Mouse (Mus musculus) heart, embryonic 11.5 days (tissue): Measurements from ENCODE around the gene Acot4. TPM values are rescaled to one million over a fixed set of nuclear protein-coding genes. Genes with fewer than 3 reads are reported as not detected.
A peak's percentile ranks its signal among the peaks of the same experiment; 100 is the strongest.
"Not testable (repeated sequence)": the region's sequence is repeated elsewhere in the genome, so short reads cannot be mapped to it uniquely, and the experiment has no call there.

Experiments
- ATAC-seq: fragments of 200-750 bp; cut with Nextera tagmentation; replicated peaks from 2 replicates; pipeline ENCODE4 v1.8.0; 2017; ENCODE audit warnings: moderate library complexity; ENCODE audit not compliant: insufficient number of reproducible peaks, low FRiP score, low TSS enrichment
- H3K27ac ChIP-seq: fragments of 300-500 bp; sonication (generic); 2 replicates; pipeline ENCODE4 v1.5.1; 2014; ENCODE audit warnings: mild to moderate bottlenecking, low read depth, low read length
- H3K27me3 ChIP-seq: fragments of 300-500 bp; sonication (generic); 2 replicates; pipeline ENCODE4 v1.6.1; 2014; ENCODE audit warnings: mild to moderate bottlenecking, low read length, mixed read lengths; ENCODE audit not compliant: control insufficient read depth, insufficient read depth
- H3K36me3 ChIP-seq: fragments of 300-500 bp; sonication (generic); 2 replicates; pipeline ENCODE4 v1.6.1; 2014; ENCODE audit warnings: mild to moderate bottlenecking, low read length, moderate library complexity, mixed read lengths; ENCODE audit not compliant: control insufficient read depth, insufficient read depth
- H3K4me1 ChIP-seq: fragments of 300-500 bp; sonication (generic); 2 replicates; pipeline ENCODE4 v1.6.1; 2014; ENCODE audit warnings: low read length; ENCODE audit not compliant: control insufficient read depth, insufficient read depth
- H3K4me2 ChIP-seq: fragments of 300-500 bp; sonication (generic); 2 replicates; pipeline ENCODE4 v1.6.1; 2014; ENCODE audit warnings: mild to moderate bottlenecking, moderate library complexity
- H3K4me3 ChIP-seq: fragments of 300-500 bp; sonication (generic); 2 replicates; pipeline ENCODE4 v1.5.1; 2014; ENCODE audit warnings: low read depth, low read length
- H3K9ac ChIP-seq: fragments of 300-500 bp; sonication (generic); 2 replicates; pipeline ENCODE4 v1.6.1; 2014; ENCODE audit warnings: mild to moderate bottlenecking, low read depth, low read length, moderate library complexity
- H3K9me3 ChIP-seq: fragments of 300-500 bp; sonication (generic); replicated peaks from 2 replicates; pipeline ENCODE4 v1.6.1; 2016; ENCODE audit warnings: low read length; ENCODE audit not compliant: control insufficient read depth
- WGBS: fragments of 180-500 bp; shearing (Covaris S2); extraction: QIAGEN DNeasy Blood & Tissue Kit; methylation state at CpG from one replicate; pipeline ENCODE4 v1.1.7; 2014; ENCODE audit not compliant: insufficient replicate concordance; 5-methylcytosine and 5-hydroxymethylcytosine counted together
- polyA plus RNA-seq: library from polyadenylated mRNA; unstranded; fragments of >200 nt; fragmentation: Nextera tagmentation; extraction: Ambion mirVana; gene quantifications from 2 replicates; pipeline ENCODE4 v1.2.1, GENCODE M21; 2014

Acot4 gene
- polyA plus RNA-seq, 1 experiment from 2014 or later, result 0.43 TPM

DNA sequence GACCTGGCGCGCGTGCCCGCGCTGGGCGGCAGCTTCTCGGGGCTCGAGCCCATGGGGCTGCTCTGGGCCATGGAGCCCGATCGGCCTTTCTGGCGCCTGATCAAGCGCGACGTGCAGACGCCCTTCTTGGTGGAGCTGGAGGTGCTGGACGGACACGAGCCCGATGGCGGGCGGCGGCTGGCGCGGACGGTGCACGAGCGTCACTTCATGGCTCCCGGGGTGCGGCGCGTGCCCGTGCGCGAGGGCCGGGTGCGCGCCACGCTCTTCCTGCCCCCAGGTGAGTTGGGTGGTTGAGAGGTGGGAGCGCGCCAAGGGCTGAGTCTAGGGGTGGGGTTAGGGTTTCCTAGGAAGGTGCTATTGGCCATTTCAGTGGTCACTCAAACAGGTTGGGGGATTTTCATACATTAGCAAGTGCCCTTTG lies 522 bp downstream of the Acot4 start, which contains the start of gene Gm49366:
Gene Gm49366 (plus strand): TSS at position 245 of the 421 bp plus-strand sequence.
- not testable (repeated sequence) for H3K27ac ChIP-seq, ATAC-seq, H3K27me3 ChIP-seq, H3K36me3 ChIP-seq, H3K4me1 ChIP-seq, H3K9me3 ChIP-seq
- 5% methylated on average over 39 of the region's 39 CpGs for WGBS
- H3K4me2 ChIP-seq, result peak within 1 kb of the TSS; percentile 73
- H3K4me3 ChIP-seq, result peak within 1 kb of the TSS; percentile 43
- peak within 1 kb of the TSS; percentile 62; the same call in 1 of the 2 replicates for H3K9ac ChIP-seq

DNA sequence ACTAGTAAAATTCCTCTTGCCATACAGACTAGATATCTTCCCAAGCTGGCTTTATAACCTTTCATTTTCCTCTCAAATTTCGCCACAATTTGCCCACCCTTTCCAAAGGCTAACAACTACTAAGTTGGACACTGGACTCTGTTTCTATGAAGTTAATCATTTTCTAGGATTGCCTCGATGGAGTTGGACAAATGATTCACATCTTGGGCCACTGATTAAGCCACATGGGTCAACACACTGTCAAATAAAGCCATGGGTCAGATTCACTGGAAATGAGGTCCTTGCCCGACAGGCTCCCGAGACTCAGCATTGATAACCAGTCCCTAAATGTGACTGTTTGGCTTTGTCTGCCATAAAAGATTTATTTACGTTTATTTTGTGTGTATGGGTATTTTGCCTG lies 4.1 kb downstream of the Acot4 start:
- Histone ChIP-seq H3K9me3 (no peaks in the 10 kb centered on the region), H3K9ac (no peak overlapping the region), H3K4me2 (no peak overlapping the region), H3K4me1 (no peaks in the 10 kb centered on the region), H3K27me3 (no peaks in the 10 kb centered on the region), H3K36me3 (no peaks in the 10 kb centered on the region), H3K27ac (no peak overlapping the region), H3K4me3 (no peak overlapping the region)
- no peak for ATAC-seq
- 82% methylated on average over 5 of the region's 5 CpGs for WGBS

DNA sequence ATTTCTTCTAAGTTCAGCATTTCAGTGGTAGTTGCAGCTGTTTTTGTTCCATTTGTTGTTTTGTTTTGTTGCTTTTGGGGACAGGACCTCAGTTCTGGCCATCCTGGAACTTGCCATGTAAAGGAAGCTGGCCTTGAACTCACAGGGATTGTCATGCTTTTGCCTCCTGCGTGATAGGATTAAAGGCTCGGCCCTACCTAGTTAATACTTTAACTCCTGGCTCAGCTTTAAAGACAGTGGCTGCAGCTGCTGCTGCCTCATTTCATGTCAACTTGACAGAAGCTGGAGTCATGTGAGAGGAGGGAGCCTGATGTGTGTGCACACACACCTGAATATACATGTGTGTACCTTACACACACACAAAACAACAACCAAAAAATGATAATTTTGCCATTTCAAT lies 5.9 kb downstream of the Acot4 start:
- Histone ChIP-seq H3K9ac (no peak overlapping the region), H3K4me3 (no peak overlapping the region), H3K27ac (no peak overlapping the region), H3K9me3 (0 out of 2 replicates have a peak, but pooled peaks cover 2% of the 10 kb centered on the region), H3K27me3 (no peaks in the 10 kb centered on the region), H3K36me3 (no peaks in the 10 kb centered on the region), H3K4me1 (no peaks in the 10 kb centered on the region), H3K4me2 (no peak overlapping the region)
- 74% methylated on average over 2 of the region's 2 CpGs for WGBS
- no peak for ATAC-seq

DNA sequence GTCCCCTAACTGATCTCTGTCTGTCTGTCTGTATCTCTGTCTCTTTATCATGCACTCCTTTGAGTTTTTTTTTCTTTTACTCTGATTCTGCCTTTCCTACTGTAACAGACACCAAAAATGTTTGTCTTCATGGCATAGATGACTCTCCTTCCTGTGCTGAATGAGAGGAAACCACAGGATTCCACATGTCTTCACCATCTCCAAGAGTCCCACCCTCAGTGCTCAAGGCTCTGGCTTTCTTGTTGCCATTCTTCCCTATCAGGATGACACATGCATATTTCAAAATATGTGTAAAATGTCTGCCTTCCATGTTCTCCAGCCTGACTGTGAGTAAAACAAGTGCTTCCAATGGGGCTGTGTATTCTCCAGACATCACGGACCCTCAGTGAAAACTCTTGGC lies 8.7 kb downstream of the Acot4 start:
- no peak for ATAC-seq
- Histone ChIP-seq H3K4me3 (no peak overlapping the region), H3K9ac (no peak overlapping the region), H3K36me3 (no peaks in the 10 kb centered on the region), H3K4me2 (no peak overlapping the region), H3K27ac (no peak overlapping the region), H3K4me1 (no peaks in the 10 kb centered on the region), H3K27me3 (peaks cover under 1% of the 10 kb centered on the region), H3K9me3 (0 out of 2 replicates have a peak, but pooled peaks cover 2% of the 10 kb centered on the region)
- WGBS, result 85% methylated on average over 1 of the region's 1 CpGs

DNA sequence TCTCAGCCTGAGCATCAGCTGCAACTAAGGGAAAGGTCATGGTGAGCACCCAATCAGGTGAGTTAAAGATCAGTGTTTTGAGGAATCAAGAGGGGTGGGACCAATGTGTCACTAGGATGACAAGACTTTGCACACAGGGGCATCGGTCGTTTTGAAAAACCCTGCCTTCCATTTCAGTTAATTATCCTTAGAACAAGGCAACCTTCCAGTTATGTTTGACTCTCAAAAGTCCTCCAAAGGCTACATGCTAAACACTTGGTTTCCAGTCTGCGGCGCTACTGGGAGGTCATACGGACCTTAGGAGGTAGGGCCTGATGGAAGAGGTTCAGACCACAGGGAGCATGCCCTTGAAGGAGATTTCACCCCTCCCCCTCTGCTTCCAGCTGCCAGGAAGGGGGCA lies 12.6 kb downstream of the Acot4 start:
- H3K4me3 ChIP-seq, H3K36me3 ChIP-seq, H3K4me2 ChIP-seq, H3K4me1 ChIP-seq, H3K9ac ChIP-seq, H3K9me3 ChIP-seq, ATAC-seq, H3K27ac ChIP-seq: not testable (repeated sequence)
- peaks cover 19% of the 10 kb centered on the region for H3K27me3 ChIP-seq
- WGBS, result 76% methylated on average over 5 of the region's 5 CpGs

DNA sequence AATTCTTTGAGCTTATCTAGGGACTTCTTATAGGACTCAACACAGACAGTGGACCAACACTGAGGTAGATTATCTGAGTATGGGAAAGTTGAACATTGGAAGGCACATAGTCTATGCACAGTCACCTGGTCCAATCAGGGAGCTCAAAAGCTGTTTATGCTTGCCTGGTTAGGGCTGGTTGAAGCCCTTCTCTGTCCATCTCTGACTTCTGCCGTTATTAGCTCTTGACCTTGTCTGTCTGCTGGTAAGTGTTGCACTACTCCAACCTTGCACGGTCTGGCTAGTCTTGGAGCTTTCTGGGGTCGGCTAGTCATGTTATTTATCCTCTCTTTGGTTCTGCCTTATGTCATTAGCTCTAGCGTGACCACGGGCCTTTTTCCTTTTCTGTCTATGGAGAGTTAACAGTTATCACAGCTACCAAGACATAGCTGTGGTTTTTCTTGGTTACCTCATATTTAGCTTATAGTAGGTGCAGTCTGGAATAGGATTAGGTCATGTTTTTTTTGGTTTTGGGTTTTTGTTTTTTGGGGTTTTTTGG lies 13.8 kb downstream of the Acot4 start, which contains the start of gene Acot3:
Gene Acot3 (plus strand): TSS at position 208 of the 538 bp plus-strand sequence.
- WGBS, result 70% methylated on average over 5 of the region's 5 CpGs

DNA sequence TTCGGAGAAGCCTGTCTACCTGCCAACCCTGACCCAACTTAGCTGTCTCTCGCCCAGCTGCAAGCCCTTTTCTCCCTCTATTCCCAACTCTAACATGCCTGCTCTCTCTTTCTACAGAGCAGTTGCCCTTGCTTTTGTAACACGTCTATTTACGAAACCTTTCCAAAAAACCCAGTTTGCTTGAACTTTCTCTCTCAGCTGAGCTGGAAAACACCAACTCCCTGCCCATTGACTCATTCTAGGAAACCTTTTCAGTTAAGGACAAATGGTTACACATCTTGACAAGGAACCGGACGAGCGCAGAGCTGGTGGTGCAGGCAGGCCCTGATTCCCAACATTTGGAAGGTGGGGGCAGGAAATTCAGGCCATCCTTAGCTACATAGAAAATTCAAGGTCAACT lies 14.4 kb downstream of the Acot4 start:
- Histone ChIP-seq H3K36me3 (no peaks in the 10 kb centered on the region), H3K4me3 (no peak overlapping the region; the same call in 1 of the 2 replicates), H3K27ac (no peak overlapping the region), H3K27me3 (peaks cover 19% of the 10 kb centered on the region), H3K4me1 (peaks cover 5% of the 10 kb centered on the region), H3K4me2 (peak overlapping the region; percentile 91; the same call in 1 of the 2 replicates), H3K9ac (no peak overlapping the region), H3K9me3 (0 out of 2 replicates have a peak, but pooled peaks cover 2% of the 10 kb centered on the region)
- 71% methylated on average over 7 of the region's 7 CpGs for WGBS
- ATAC-seq, result no peak

More for the DNA sequence above, 13.8 kb downstream of the Acot4 start, which contains the start of gene Acot3:
- H3K27ac ChIP-seq, result no peak within 1 kb of the TSS
- peaks cover 5% of the 10 kb centered on the region for H3K4me1 ChIP-seq
- ATAC-seq, result no peak
- H3K9me3 ChIP-seq, result 0 out of 2 replicates have a peak, but pooled peaks cover 2% of the 10 kb centered on the region
- H3K36me3 ChIP-seq, result no peaks in the 10 kb centered on the region
- peaks cover 19% of the 10 kb centered on the region for H3K27me3 ChIP-seq
- no peak within 1 kb of the TSS for H3K9ac ChIP-seq
- H3K4me3 ChIP-seq, result peak within 1 kb of the TSS; percentile 46; the same call in 1 of the 2 replicates
- H3K4me2 ChIP-seq, result peak within 1 kb of the TSS; percentile 91

DNA sequence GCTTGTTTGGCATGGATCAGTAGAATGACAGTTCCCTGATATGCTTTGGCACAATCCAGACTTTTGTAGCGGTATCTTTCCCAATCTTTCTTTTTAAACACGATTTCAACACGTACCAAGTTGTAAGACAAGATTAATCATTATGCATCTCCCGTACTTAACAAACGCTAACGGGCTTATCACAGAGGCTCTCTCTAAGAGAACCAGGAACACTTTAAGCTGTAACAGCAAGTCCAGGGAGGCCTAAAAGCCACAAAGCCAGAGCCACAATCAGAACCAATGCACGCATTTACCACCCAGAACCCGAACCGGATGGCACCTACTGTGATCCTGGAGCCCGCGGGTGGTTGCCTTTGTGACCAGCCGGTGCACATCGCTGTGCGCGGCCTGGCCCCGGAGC lies 15.0 kb downstream of the Acot4 start:
- ATAC-seq, result no peak
- no peaks in the 10 kb centered on the region for H3K36me3 ChIP-seq
- H3K4me3 ChIP-seq, result peak overlapping the region; percentile 46
- H3K27me3 ChIP-seq, result peaks cover 19% of the 10 kb centered on the region
- peak overlapping the region; percentile 91 for H3K4me2 ChIP-seq
- H3K27ac ChIP-seq, result no peak overlapping the region
- WGBS, result 10% methylated on average over 16 of the region's 16 CpGs
- peak overlapping the region; percentile 49; the same call in 1 of the 2 replicates for H3K9ac ChIP-seq
- 0 out of 2 replicates have a peak, but pooled peaks cover under 1% of the 10 kb centered on the region for H3K9me3 ChIP-seq
- H3K4me1 ChIP-seq, result peaks cover 5% of the 10 kb centered on the region
